Mouse (Mus musculus) lung, postnatal 36 days (tissue): ENCODE results near the gene Shisa7.
"Not testable (repeated sequence)": the region's sequence is repeated elsewhere in the genome, so short reads cannot be mapped to it uniquely, and the experiment has no call there.

ENCODE experiments used
- DNase-seq: peaks from one replicate; pipeline ENCODE4 v3.0.0; 2022; ENCODE audit warnings: mixed read lengths

The Shisa7 gene

GRCm38 (mm10) chr7:4844245-4844916 lies at the start of gene Shisa7:
Gene Shisa7 (minus strand): TSS chr7:4844696.
- DNase-seq, result no peak

GRCm38 (mm10) chr7:4886680-4887079 lies 42.2 kb upstream of the Shisa7 start:
- DNase-seq, result peak; percentile 67

DNA sequence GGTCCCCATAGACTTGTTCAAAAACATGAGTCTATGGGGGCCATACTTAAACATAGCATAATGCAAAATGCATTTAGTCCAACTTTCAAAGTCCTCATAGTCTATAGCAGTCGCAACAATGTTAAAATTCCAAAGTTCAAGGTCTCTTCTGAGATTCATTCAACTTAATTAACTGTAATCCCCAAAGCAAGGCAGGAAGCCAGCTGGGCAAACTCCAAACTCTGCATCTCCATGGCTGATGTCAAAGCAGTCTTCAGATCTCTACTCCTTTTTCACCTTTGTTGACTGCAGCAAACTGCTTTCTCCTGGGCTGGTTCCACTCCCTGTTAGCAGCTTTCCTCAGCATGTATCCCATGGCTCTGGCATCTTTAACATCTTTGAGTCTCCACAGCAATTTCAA lies 34.5 kb upstream of the Shisa7 start:
- DNase-seq, result not testable (repeated sequence)

- DNase-seq, result peak; percentile 54
These were observed 33.7 kb upstream of the Shisa7 start for GRCm38 (mm10) chr7:4878186-4878585.

GRCm38 (mm10) chr7:4877226-4877625 lies 32.7 kb upstream of the Shisa7 start:
- DNase-seq, result peak; percentile 7

DNA sequence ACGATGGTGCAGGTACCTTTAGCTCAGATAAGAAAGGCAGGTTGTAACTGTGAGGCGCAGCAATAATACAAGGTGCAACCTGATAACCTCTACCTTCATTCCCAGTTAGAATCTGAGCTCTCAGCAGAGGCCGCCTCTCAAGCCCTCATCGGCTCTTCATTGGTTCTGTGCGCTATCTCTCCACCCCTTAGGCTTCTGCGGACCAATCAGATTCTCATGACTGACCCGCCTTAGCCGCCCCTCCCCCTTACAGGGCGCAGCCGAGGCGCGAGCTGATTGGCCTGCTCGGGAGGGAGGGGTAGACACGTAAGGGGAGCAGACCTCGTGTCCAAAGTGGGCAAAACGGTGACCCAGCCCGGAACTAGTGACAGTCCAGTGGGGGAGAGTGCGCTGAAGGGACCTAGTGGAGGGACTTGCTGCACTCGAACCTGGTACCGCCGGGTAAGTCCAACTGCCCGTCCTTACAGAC lies 32.3 kb upstream of the Shisa7 start, which contains the start of gene Isoc2a:
Gene Isoc2a, plus strand, starts transcription at position 401 of the 469 bp plus-strand sequence.
- DNase-seq, result peak; percentile 96

DNA sequence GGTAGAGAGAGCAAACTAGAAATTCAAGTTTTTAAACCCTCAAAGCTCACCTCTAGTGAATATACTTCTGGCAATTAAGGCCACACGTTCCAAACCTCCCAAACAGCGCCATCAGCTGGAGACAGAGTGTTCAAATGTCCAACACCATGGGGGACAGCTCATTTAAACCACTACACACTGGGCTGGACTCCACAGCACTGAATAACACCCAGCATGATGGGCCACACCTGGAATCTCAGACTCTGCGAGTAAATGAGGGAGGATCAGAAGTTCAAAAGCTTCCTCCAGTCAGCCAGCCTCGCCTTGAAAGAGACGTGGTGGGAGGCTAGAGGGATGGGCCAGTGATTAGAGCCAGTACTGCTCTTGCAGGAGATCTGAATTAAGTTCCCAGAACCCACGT lies 25.6 kb upstream of the Shisa7 start, which contains the start of gene Isoc2b:
Gene Isoc2b, minus strand, starts transcription at position 126 of the 400 bp plus-strand sequence.
- no peak for DNase-seq

- DNase-seq, result no peak
These were observed 22.2 kb upstream of the Shisa7 start for GRCm38 (mm10) chr7:4866631-4867180.

DNA sequence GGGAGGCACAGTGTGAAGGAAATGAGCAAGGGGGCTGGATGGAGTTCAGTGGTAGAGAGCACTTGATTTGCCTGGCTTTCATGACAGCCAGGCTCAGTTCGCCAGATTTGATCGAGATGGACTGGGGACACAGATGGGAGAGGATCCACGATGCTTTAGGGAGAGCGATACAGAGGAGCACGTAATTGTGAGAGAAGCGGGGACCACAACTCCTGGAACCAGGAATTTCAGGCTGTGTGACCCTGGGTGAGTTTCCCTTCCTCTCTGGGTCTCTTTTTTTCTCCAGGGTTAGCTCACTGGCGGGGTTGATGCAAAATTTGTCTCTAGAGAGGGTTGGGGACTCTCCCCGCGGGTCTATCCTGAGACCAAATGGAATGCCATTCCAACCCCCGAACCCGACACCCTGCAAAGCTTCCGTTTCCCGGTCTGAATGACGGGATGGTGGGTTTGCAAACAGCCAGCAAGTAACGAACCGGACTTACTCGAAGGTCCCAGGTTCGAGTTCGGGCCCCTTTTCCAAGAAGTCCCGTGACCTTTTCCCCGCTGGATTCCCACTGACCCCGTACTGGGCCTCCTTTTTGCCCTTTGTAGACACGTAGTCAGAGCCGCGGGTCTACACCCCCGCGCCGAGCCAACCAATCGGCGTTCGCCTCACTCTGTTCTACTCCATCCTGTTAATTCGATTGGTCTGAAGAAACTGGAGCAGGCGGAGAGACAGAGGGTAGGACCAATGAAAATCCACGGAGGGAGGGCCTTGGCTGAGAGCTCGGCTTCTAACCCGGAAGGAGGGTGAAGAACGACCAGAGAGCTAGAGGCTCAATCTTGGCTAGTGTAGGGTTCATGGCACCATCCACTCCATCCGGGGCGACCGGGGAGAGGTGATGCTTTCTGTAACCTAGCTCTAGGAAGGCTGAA lies 21.3 kb upstream of the Shisa7 start:
- DNase-seq, result peak; percentile 98

DNA sequence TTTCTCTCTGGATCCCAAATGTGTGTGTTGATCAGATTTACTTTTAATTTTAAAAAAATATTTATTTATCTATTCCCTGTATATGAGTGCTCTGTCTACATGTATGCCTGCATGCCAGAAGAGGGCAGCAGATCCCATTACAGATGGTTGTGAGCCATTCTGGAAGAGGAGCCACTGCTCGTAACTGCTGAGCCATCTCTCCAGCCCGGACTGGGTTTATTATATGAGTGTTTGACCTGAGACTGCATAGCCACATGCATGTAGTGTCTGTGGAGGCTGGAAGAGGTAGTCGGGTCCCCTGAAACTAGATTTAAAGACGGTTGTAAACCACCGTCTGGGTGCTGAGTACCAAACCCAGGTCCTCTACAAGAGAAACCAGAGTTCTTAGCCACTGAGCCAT lies 20.6 kb upstream of the Shisa7 start:
- peak; percentile 73 for DNase-seq

DNA sequence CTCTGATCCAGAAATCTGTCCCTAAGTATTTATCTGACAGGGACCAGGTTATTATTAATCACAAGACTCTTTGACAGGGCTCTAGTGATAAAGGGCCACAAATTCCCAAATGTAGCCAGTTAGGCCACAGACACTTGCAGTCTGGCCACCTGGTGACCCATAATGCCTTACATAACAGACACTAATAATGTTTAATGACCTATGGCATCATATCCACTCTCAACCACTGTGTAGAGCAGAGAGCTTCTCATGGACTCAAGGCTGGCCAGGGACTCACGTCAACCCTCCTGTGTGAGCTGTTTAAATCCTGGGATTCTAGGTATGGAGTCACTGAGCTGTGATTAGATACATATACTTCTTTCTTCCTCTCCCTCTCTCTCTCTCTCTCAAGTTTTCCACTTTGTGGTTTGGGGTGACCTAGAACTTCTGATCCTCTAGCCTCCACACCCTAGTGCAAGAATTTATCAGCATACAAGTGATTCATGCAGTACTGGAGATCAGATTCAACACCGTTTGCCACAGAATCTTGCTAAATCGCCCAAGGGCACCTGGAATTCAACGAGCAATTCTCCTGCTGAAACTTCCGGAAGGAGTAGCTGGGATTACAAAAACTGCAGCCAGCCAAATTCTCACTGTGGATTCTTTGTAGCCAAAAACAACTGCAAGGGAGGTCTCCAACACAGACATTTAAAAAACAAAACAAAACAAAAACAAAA lies 19.8 kb upstream of the Shisa7 start:
- DNase-seq, result no peak

- DNase-seq, result no peak
These were observed 19.1 kb upstream of the Shisa7 start for GRCm38 (mm10) chr7:4863541-4864080.

- peak; percentile 91 for DNase-seq
These were observed 18.5 kb upstream of the Shisa7 start for GRCm38 (mm10) chr7:4863041-4863440.

GRCm38 (mm10) chr7:4860926-4861325 lies 16.4 kb upstream of the Shisa7 start:
- not testable (repeated sequence) for DNase-seq

GRCm38 (mm10) chr7:4859418-4859978 lies 15.0 kb upstream of the Shisa7 start:
- DNase-seq, result no peak

GRCm38 (mm10) chr7:4857321-4857720 lies 12.8 kb upstream of the Shisa7 start:
- DNase-seq, result no peak

- DNase-seq, result no peak
These were observed 12.0 kb upstream of the Shisa7 start for GRCm38 (mm10) chr7:4856508-4856907.

DNA sequence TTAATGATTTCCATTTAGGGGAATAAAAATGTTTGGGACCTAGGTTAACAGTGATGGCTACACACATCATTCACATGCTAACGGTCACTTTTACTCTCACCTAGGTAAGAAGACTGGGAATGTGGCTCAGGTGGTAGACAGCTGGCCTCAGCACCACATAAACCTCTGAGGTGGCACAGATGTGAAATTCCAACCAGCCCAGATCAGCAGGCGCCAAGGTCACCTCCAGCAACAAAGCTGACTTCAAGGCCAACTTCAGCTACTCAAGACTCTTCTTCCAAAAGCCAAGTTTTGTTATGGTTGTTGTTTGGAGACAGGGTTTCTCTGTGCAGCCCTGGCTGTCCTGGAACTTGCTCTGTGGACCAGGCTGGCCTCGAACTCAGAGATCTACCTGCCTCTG lies 9.1 kb upstream of the Shisa7 start:
- DNase-seq, result no peak

DNA sequence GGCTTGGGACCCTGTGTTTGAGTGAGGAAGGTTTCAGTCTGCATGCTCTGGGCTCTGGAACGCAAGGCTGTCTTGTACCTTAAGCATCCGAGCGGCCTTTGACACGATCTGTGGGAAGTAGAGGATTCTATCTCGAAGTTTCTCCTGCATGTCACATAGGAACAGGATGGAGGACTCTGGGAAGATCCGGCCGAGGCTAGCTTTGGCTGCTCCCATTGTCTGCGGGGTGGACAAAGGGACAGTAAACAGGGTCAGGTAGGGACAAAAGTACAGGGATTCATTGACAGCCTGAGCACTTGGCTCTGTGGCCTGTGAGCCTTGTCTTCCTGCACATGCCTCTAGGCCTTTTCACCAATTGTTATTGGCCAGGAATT lies 6.8 kb upstream of the Shisa7 start:
- DNase-seq, result no peak

DNA sequence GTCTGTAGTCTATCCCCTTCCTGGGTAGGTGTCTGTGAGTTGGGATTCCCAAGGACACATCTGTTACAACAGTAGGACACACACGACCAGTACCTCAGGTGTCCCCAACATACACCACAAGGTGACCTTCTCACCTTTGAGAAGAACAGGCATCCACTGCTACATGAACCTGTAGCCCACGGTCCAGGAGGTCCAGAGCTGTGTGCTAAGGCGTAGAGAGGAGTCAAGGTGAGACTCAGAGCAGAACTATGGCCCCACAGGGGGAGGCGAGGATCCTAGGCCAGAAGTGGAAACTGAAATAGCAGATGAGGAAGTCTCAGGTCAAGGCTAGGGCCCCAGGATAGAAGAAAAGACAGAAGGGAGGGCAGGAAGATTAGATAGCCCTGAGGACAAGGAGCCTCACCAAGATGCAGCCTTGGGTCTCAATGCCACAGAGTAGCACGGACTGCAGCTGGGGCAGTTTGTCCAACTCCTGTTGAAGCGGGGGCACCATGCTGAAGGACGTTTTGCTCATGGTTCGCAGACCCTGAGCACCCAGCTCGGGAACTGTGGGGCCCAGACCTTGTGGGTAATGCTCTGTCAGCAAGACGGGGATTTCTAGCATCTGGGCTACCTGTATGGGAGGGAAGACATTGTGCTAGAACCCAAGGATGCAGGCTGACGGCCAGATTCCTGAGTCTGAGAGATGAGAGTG lies 6.3 kb upstream of the Shisa7 start:
- DNase-seq, result no peak

DNA sequence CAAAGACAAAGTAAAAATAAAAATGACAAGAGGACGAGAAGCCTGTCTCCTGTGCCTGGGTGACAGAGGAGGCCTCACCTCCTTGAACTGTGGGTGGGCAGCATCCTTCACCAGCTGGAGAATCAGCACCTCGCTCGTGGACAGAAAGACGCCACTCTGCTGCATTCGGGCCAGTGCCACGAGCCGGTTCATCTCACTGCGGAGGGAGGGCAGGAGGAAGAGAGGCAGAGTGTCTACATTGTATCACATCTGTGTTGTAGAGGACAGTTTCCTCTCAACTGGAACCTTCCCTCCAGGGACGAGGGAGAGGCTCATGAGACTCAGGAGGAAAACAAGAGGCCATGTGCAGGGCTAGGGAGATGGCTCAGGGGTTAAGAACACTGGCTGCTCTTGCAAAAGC lies 4.9 kb upstream of the Shisa7 start:
- no peak for DNase-seq

DNA sequence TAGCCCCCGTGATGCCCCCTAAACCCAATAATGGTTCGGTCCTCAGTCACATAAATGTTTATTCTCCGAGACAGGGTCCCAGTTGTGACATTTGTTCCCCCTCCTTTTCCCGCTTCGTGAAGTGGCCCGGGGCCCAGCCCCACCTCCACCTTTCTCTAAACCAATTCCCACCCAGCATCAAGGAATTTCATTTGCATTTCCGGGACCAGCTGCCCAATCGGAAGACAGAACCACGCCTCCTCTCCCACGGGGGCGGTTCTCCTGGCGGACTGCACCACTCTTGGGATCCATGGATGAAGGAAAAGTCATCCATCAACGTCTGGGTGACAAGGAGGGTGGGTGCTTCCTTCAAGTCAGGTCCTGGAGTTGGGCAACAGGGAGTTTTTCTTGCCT lies 417 bp upstream of the Shisa7 start:
- peak; percentile 83 for DNase-seq
